Mouse (Mus musculus) CD4-positive, CD25-positive, alpha-beta regulatory T cell, adult 4 months (primary cell): ENCODE data around the gene Gm10972. TPM values are rescaled to one million over a fixed set of nuclear protein-coding genes. Genes with fewer than 3 reads are reported as not detected.
"Not testable (repeated sequence)": the region's sequence is repeated elsewhere in the genome, so short reads cannot be mapped to it uniquely, and the experiment has no call there.

Source experiments
- ATAC-seq: one replicate; pipeline ENCODE4 v1.8.0; 2017
- polyA plus RNA-seq, 2 experiments: library from polyadenylated mRNA; unstranded; fragments of 100-300 nt; shearing (Covaris generic); gene quantifications; one replicate each; pipeline ENCODE4 v1.2.1; 2017

Gm10972 gene
- not detected for polyA plus RNA-seq

GRCm38 (mm10) chr3:94642495-94643162 is at the start of gene Gm10972:
Gene Gm10972, plus strand, starts transcription at chr3:94643112.
- ATAC-seq = not testable (repeated sequence)

GRCm38 (mm10) chr3:94595871-94596287 is 47.0 kb upstream of the Gm10972 start:
- ATAC-seq = no peak

- ATAC-seq = no peak
Measured at GRCm38 (mm10) chr3:94597224-94597779, 45.6 kb upstream of the Gm10972 start.

- ATAC-seq = peak; percentile 74
Measured at GRCm38 (mm10) chr3:94601959-94602358, 41.0 kb upstream of the Gm10972 start.

- no peak for ATAC-seq
Measured at GRCm38 (mm10) chr3:94609621-94610020, 33.3 kb upstream of the Gm10972 start.

- ATAC-seq = no peak
Measured at GRCm38 (mm10) chr3:94610581-94610980, 32.3 kb upstream of the Gm10972 start.

GRCm38 (mm10) chr3:94611343-94611742 is 31.6 kb upstream of the Gm10972 start:
- ATAC-seq = no peak

- no peak for ATAC-seq
Measured at GRCm38 (mm10) chr3:94611834-94612233, 31.1 kb upstream of the Gm10972 start.

GRCm38 (mm10) chr3:94612274-94612673 is 30.6 kb upstream of the Gm10972 start:
- ATAC-seq = no peak

GRCm38 (mm10) chr3:94613258-94613878 is 29.5 kb upstream of the Gm10972 start:
- no peak for ATAC-seq

- peak; percentile 63 for ATAC-seq
Measured at GRCm38 (mm10) chr3:94616717-94617116, 26.2 kb upstream of the Gm10972 start.

GRCm38 (mm10) chr3:94621740-94622507 is 21.0 kb upstream of the Gm10972 start:
- no peak for ATAC-seq

- no peak for ATAC-seq
Measured at GRCm38 (mm10) chr3:94622550-94622949, 20.4 kb upstream of the Gm10972 start.

- no peak for ATAC-seq
Measured at GRCm38 (mm10) chr3:94624281-94624680, 18.6 kb upstream of the Gm10972 start.

- no peak for ATAC-seq
Measured at GRCm38 (mm10) chr3:94628712-94629111, 14.2 kb upstream of the Gm10972 start.

GRCm38 (mm10) chr3:94629876-94630275 is 13.0 kb upstream of the Gm10972 start:
- no peak for ATAC-seq

GRCm38 (mm10) chr3:94648755-94649590 is 6.1 kb downstream of the Gm10972 start:
- ATAC-seq = no peak

GRCm38 (mm10) chr3:94650409-94650808 is 7.5 kb downstream of the Gm10972 start:
- ATAC-seq = no peak

GRCm38 (mm10) chr3:94653967-94654366 is 11.1 kb downstream of the Gm10972 start:
- not testable (repeated sequence) for ATAC-seq

- peak; percentile 8 for ATAC-seq
Measured at GRCm38 (mm10) chr3:94657852-94658739, 15.2 kb downstream of the Gm10972 start.

GRCm38 (mm10) chr3:94658740-94659095 is 15.8 kb downstream of the Gm10972 start, which contains the start of gene Tuft1:
Gene Tuft1, minus strand, starts transcription at chr3:94658872.
- peak; percentile 99 for ATAC-seq
